11 mouse cellular contexts compared by ENCODE assay signal in the genomic region with DNA sequence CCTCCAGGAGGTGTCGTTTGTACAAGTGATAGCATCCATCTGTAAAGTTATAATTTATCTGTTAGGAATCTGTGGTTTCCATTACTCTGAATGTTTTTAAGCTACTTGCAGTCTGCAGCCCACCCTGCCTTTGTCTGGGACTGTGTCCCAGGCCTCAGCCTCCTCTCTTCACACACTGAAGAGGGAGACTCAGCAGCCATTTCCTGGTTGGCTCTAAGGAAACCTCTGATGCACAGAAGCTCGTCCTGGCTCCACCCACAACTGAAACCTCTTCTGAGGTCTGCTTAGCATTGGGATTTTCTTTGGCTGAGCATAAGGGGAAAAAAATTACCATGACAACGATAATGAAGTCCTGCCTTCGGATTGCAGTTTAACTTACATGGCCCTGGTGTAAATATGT.
DNase-seq lines count a peak whose midpoint lies in the region; ATAC-seq and TF ChIP-seq lines count a peak whose summit lies in the region.
"Had no signal": no experiment of that assay in that cellular context is flagged by ENCODE, and none has a peak within 500 bp of the region (broad histone marks: within the 10 kb centered on the region; RNA-seq: fewer than 3 reads in every experiment).

No protein-coding gene starts in this region.

- peak; percentile 61 for DNase-seq in kidney, postnatal 10 days
- DNase-seq in kidney, postnatal 25 days: no peak
- DNase-seq in embryo, embryonic 10 days (ENCODE audit: low spot score): peak; percentile 24
- peak; percentile 61 for DNase-seq in limb, embryonic 14.5 days (ENCODE audit: low spot score)
- DNase-seq in adrenal gland, adult 8-10 months: no peak
- DNase-seq in spleen, postnatal 36 days (ENCODE audit: low spot score in 2 of 2): no peak
- DNase-seq in thymus, postnatal 0 days (ENCODE audit: low spot score): no peak
- DNase-seq: adrenal gland, adult 2 months; cerebellum, postnatal 25 days had no signal

- 39% methylated on average over 4 of the region's 4 CpGs for whole genome bisulfite sequencing in embryonic facial prominence, embryonic 12.5 days
- WGBS in limb, embryonic 14.5 days: 37% methylated on average over 4 of the region's 4 CpGs

- H3K9ac ChIP-seq in embryonic facial prominence, embryonic 12.5 days: no peak overlapping the region
- no peak overlapping the region for H3K9ac ChIP-seq in limb, embryonic 14.5 days (ENCODE audit: low read depth, low read length, severe bottlenecking)

- H3K27ac ChIP-seq in embryonic facial prominence, embryonic 12.5 days: 0 out of 2 replicates have a peak overlapping the region, but pooled peaks have one; percentile 30
- H3K27ac ChIP-seq in limb, embryonic 14.5 days (replicated peaks; ENCODE audit: low read depth, low read length): no peak overlapping the region

- H3K4me2 ChIP-seq in embryonic facial prominence, embryonic 12.5 days (replicated peaks): no peak overlapping the region
- no peak overlapping the region for H3K4me2 ChIP-seq in limb, embryonic 14.5 days (replicated peaks; ENCODE audit: low read depth, low read length, severe bottlenecking)

- no peaks in the 10 kb centered on the region for H3K36me3 ChIP-seq in embryonic facial prominence, embryonic 12.5 days
- H3K36me3 ChIP-seq in limb, embryonic 14.5 days (ENCODE audit: control insufficient read depth, insufficient read depth, low read length): no peaks in the 10 kb centered on the region

- peaks cover 20% of the 10 kb centered on the region for H3K4me1 ChIP-seq in embryonic facial prominence, embryonic 12.5 days
- peaks cover 28% of the 10 kb centered on the region for H3K4me1 ChIP-seq in limb, embryonic 14.5 days (ENCODE audit: control insufficient read depth, insufficient read depth, low read length)

- no peaks in the 10 kb centered on the region for H3K27me3 ChIP-seq in embryonic facial prominence, embryonic 12.5 days
- H3K27me3 ChIP-seq in limb, embryonic 14.5 days (ENCODE audit: control insufficient read depth, insufficient read depth, low read length): no peaks in the 10 kb centered on the region
- H3K27me3 ChIP-seq: megakaryocyte, embryonic 14.5 days had no signal

- H3K4me3 ChIP-seq in embryonic facial prominence, embryonic 12.5 days: no peak overlapping the region
- H3K4me3 ChIP-seq in limb, embryonic 14.5 days (replicated peaks; ENCODE audit: low read length): no peak overlapping the region
- H3K4me3 ChIP-seq: megakaryocyte, embryonic 14.5 days had no signal

- no peak for ATAC-seq in embryonic facial prominence, embryonic 12.5 days (ENCODE audit: insufficient number of reproducible peaks, insufficient read depth, low FRiP score, low TSS enrichment)
- ATAC-seq in limb, embryonic 14.5 days (ENCODE audit: low FRiP score, low read depth): peak; percentile 51

- no peaks in the 10 kb centered on the region for H3K9me3 ChIP-seq in embryonic facial prominence, embryonic 12.5 days
- no peaks in the 10 kb centered on the region for H3K9me3 ChIP-seq in limb, embryonic 14.5 days (ENCODE audit: control insufficient read depth, low read length)

- no peak for TF ChIP-seq POLR2A in limb, embryonic 14.5 days (IDR thresholded peaks at IDR 0.05; ENCODE audit: borderline replicate concordance, extremely low read depth, insufficient read depth, insufficient read length)

Comparison
In these comparisons a context has a peak if more than half of its experiments do, and no peak if none do; other contexts are left out.
1. DNase-seq: peak in kidney, postnatal 10 days (single experiment), embryo, embryonic 10 days (single experiment) and limb, embryonic 14.5 days (single experiment); none in kidney, postnatal 25 days (0 of 2), adrenal gland, adult 8-10 months (single experiment), spleen, postnatal 36 days (0 of 2) and thymus, postnatal 0 days (single experiment).